Mouse (Mus musculus) midbrain, embryonic 15.5 days (tissue): Measurements from ENCODE around the gene Nin. TPM values are rescaled to one million over a fixed set of nuclear protein-coding genes. Genes with fewer than 3 reads are reported as not detected.
A peak's percentile ranks its signal among the peaks of the same experiment; 100 is the strongest.

Source experiments
- ATAC-seq: fragments of 200-750 bp; cut with Nextera tagmentation; replicated peaks from 2 replicates; pipeline ENCODE4 v1.8.0; 2017; ENCODE audit warnings: moderate TSS enrichment
- H3K27ac ChIP-seq: fragments of 300-500 bp; sonication (generic); 2 replicates; pipeline ENCODE4 v1.5.1; 2015; ENCODE audit warnings: mild to moderate bottlenecking, inconsistent platforms
- H3K27me3 ChIP-seq: fragments of 300-500 bp; sonication (generic); replicated peaks from 2 replicates; pipeline ENCODE4 v1.6.1; 2015; ENCODE audit warnings: inconsistent platforms
- H3K36me3 ChIP-seq: fragments of 300-500 bp; sonication (generic); replicated peaks from 2 replicates; pipeline ENCODE4 v1.6.1; 2015; ENCODE audit warnings: inconsistent platforms
- H3K4me1 ChIP-seq: fragments of 300-500 bp; sonication (generic); 2 replicates; pipeline ENCODE4 v1.6.1; 2015; ENCODE audit warnings: inconsistent platforms
- H3K4me2 ChIP-seq: fragments of 300-500 bp; sonication (generic); 2 replicates; pipeline ENCODE4 v1.6.1; 2015; ENCODE audit warnings: inconsistent platforms, mild to moderate bottlenecking, moderate library complexity
- H3K4me3 ChIP-seq: fragments of 300-500 bp; sonication (generic); 2 replicates; pipeline ENCODE4 v1.5.1; 2015; ENCODE audit warnings: mild to moderate bottlenecking, inconsistent platforms
- H3K9ac ChIP-seq: fragments of 300-500 bp; sonication (generic); 2 replicates; pipeline ENCODE4 v1.6.1; 2015; ENCODE audit warnings: mild to moderate bottlenecking, inconsistent platforms
- H3K9me3 ChIP-seq: fragments of 300-500 bp; sonication (generic); 2 replicates; pipeline ENCODE4 v1.6.1; 2016; ENCODE audit warnings: inconsistent platforms
- WGBS: fragments of 180-500 bp; shearing (Covaris S2); methylation state at CpG from one replicate; pipeline ENCODE4 v1.1.7; 2015; ENCODE audit warnings: mixed read lengths; 5-methylcytosine and 5-hydroxymethylcytosine counted together
- polyA plus RNA-seq: library from polyadenylated mRNA; unstranded; fragments of >200 nt; fragmentation: Nextera tagmentation; extraction: Ambion mirVana; gene quantifications from 2 replicates; pipeline ENCODE4 v1.2.1, GENCODE M21; 2015

The Nin gene
- polyA plus RNA-seq, 1 experiment from 2014 or later = 15.9 TPM

- Histone ChIP-seq H3K9me3 (no peaks in the 10 kb centered on the region), H3K4me3 (no peak overlapping the region), H3K27ac (peak overlapping the region; percentile 53), H3K4me1 (peaks cover 39% of the 10 kb centered on the region), H3K36me3 (no peaks in the 10 kb centered on the region), H3K4me2 (no peak overlapping the region), H3K9ac (no peak overlapping the region), H3K27me3 (no peaks in the 10 kb centered on the region)
- 41% methylated on average over 7 of the region's 7 CpGs for WGBS
- ATAC-seq = peak; percentile 69
Measured at GRCm38 (mm10) chr12:70070888-70071287, 42.6 kb downstream of the Nin start.

GRCm38 (mm10) chr12:70070306-70070705 lies 43.2 kb downstream of the Nin start:
- H3K27ac ChIP-seq = peak overlapping the region; percentile 53
- peak; percentile 15; the same call in 1 of the 2 replicates for ATAC-seq
- WGBS = 21% methylated on average over 4 of the region's 4 CpGs

GRCm38 (mm10) chr12:70068647-70069257 lies 44.8 kb downstream of the Nin start:
- H3K4me1 ChIP-seq = peaks cover 39% of the 10 kb centered on the region
- no peak overlapping the region for H3K4me3 ChIP-seq
- H3K9ac ChIP-seq = no peak overlapping the region
- no peaks in the 10 kb centered on the region for H3K9me3 ChIP-seq
- H3K4me2 ChIP-seq = no peak overlapping the region
- no peaks in the 10 kb centered on the region for H3K36me3 ChIP-seq
- WGBS = 11% methylated on average over 6 of the region's 6 CpGs
- H3K27ac ChIP-seq = peak overlapping the region; percentile 42; the same call in 1 of the 2 replicates
- ATAC-seq = 0 out of 2 replicates have a peak, but pooled peaks have one; percentile 13
- H3K27me3 ChIP-seq = no peaks in the 10 kb centered on the region

More at GRCm38 (mm10) chr12:70070306-70070705, 43.2 kb downstream of the Nin start:
- H3K9me3 ChIP-seq = no peaks in the 10 kb centered on the region
- no peaks in the 10 kb centered on the region for H3K36me3 ChIP-seq
- no peak overlapping the region for H3K9ac ChIP-seq
- H3K4me1 ChIP-seq = peaks cover 39% of the 10 kb centered on the region
- H3K4me3 ChIP-seq = no peak overlapping the region
- H3K27me3 ChIP-seq = no peaks in the 10 kb centered on the region
- no peak overlapping the region for H3K4me2 ChIP-seq

DNA sequence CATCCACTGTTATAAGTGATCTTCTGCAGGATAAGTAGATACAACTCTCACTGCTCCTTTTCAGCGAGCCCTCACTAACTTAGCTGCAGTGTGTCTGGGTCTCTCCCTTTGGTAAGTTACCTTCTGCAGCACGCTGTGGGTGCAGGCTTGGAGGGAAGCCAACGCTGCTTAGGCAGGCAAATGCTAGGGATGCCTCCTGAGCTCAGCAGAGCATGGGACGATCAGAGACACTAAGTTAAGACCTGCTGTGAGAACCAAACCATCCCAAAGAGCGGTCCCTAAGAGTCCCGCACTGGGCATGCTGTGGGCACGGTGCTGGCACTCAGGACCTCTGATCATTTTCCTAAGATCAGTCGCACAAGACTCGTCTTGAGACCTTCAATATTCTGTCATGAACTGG lies 45.7 kb downstream of the Nin start:
- Histone ChIP-seq H3K36me3 (no peaks in the 10 kb centered on the region), H3K27ac (no peak overlapping the region), H3K4me3 (no peak overlapping the region), H3K27me3 (no peaks in the 10 kb centered on the region), H3K9me3 (no peaks in the 10 kb centered on the region), H3K4me1 (peaks cover 39% of the 10 kb centered on the region), H3K4me2 (no peak overlapping the region), H3K9ac (no peak overlapping the region)
- ATAC-seq = no peak
- WGBS = 44% methylated on average over 9 of the region's 9 CpGs

- no peaks in the 10 kb centered on the region for H3K4me1 ChIP-seq
- H3K27ac ChIP-seq = no peak overlapping the region
- ATAC-seq = no peak
- no peak overlapping the region for H3K9ac ChIP-seq
- no peak overlapping the region for H3K4me2 ChIP-seq
- 36% methylated on average over 3 of the region's 3 CpGs for WGBS
- H3K9me3 ChIP-seq = no peaks in the 10 kb centered on the region
- no peaks in the 10 kb centered on the region; the same call in 1 of the 2 replicates for H3K36me3 ChIP-seq
- no peak overlapping the region for H3K4me3 ChIP-seq
- H3K27me3 ChIP-seq = no peaks in the 10 kb centered on the region
Measured at GRCm38 (mm10) chr12:70062114-70062513, 51.4 kb downstream of the Nin start.

- ATAC-seq = no peak
- Histone ChIP-seq H3K36me3 (peaks cover 9% of the 10 kb centered on the region; the same call in 1 of the 2 replicates), H3K4me1 (no peaks in the 10 kb centered on the region), H3K27ac (no peak overlapping the region), H3K4me2 (no peak overlapping the region), H3K9me3 (no peaks in the 10 kb centered on the region), H3K27me3 (no peaks in the 10 kb centered on the region), H3K4me3 (no peak overlapping the region), H3K9ac (no peak overlapping the region)
- 72% methylated on average over 14 of the region's 14 CpGs for WGBS
Measured at GRCm38 (mm10) chr12:70058956-70059851, 54.3 kb downstream of the Nin start.

DNA sequence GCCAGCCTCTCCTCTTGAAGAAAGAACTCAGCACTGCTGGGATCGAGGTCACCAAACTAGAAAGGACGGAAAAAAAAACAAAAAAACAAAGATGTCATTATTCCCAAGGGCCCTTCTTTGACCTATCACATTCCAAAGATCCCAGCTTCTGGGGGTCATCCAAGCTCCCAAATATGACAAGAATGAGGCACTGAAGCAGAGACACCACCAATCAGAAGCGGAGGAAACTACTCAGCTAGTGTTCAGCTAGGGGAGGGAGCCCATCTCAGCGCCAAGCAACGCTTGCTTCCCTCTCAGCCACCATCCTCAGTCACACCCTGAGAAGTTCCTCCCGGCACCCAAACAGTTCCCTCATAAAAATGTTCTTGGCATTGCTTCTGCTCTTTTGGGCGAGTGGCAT lies 62.8 kb downstream of the Nin start:
- ATAC-seq = no peak
- no peaks in the 10 kb centered on the region for H3K27me3 ChIP-seq
- H3K4me3 ChIP-seq = no peak overlapping the region
- 73% methylated on average over 7 of the region's 7 CpGs for WGBS
- H3K27ac ChIP-seq = no peak overlapping the region
- no peak overlapping the region for H3K9ac ChIP-seq
- H3K4me2 ChIP-seq = no peak overlapping the region
- H3K4me1 ChIP-seq = no peaks in the 10 kb centered on the region
- no peaks in the 10 kb centered on the region for H3K9me3 ChIP-seq
- H3K36me3 ChIP-seq = peaks cover 31% of the 10 kb centered on the region

DNA sequence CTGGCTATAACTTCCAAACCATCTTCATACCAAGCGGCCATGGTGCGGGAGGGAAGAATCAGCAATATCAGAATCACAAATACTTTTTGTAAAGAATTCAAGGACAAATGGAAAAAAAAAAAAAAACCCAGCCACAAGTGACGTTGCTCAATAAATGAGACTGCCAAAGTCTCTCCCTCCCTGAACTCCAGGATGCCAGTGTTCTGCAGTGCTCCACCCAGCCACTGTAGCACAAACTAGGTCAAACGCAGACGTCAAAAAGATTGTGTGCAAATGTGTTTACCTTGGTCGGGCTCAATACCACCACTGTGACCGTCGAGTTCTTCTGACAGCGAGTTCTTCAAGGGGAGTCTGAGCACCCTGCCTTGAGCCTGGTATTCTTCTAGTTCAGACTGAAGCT lies 64.8 kb downstream of the Nin start:
- 85% methylated on average over 9 of the region's 9 CpGs for WGBS

GRCm38 (mm10) chr12:70047281-70047680 lies 66.2 kb downstream of the Nin start:
- H3K36me3 ChIP-seq = peaks cover 21% of the 10 kb centered on the region; the same call in 1 of the 2 replicates

More for the DNA sequence above, 64.8 kb downstream of the Nin start:
- no peak for ATAC-seq
- Histone ChIP-seq H3K9me3 (no peaks in the 10 kb centered on the region), H3K27ac (no peak overlapping the region), H3K4me1 (no peaks in the 10 kb centered on the region), H3K9ac (no peak overlapping the region), H3K4me3 (no peak overlapping the region), H3K4me2 (no peak overlapping the region), H3K36me3 (peaks cover 23% of the 10 kb centered on the region), H3K27me3 (no peaks in the 10 kb centered on the region)

DNA sequence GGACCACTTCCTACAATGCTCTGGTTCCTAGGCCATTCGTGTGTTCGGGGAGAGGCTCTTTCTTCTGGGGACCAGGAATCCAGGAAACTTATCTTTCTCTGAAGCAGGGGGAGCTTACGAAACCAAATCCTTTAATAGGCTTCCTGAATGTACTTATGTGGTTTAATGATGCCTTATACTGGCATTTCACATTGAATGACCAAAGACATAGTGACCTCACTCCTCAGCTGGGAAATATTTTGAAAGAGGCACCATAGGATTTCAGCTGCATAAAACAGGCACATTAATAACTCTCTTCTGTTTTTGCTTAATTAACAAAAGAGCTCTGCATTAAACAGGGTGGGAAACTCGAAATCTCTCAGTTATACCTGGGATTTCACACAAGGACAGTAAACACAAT lies 69.2 kb downstream of the Nin start:
- no peak overlapping the region for H3K4me3 ChIP-seq
- no peak overlapping the region for H3K9ac ChIP-seq
- ATAC-seq = no peak
- H3K4me2 ChIP-seq = no peak overlapping the region
- no peaks in the 10 kb centered on the region for H3K4me1 ChIP-seq
- 67% methylated on average over 4 of the region's 4 CpGs for WGBS
- no peaks in the 10 kb centered on the region for H3K27me3 ChIP-seq
- H3K36me3 ChIP-seq = 0 out of 2 replicates have a peak, but pooled peaks cover 25% of the 10 kb centered on the region
- no peak overlapping the region for H3K27ac ChIP-seq
- H3K9me3 ChIP-seq = no peaks in the 10 kb centered on the region

More at GRCm38 (mm10) chr12:70047281-70047680, 66.2 kb downstream of the Nin start:
- 89% methylated on average over 7 of the region's 7 CpGs for WGBS
- no peak overlapping the region for H3K4me3 ChIP-seq
- no peaks in the 10 kb centered on the region for H3K4me1 ChIP-seq
- H3K9me3 ChIP-seq = no peaks in the 10 kb centered on the region
- no peaks in the 10 kb centered on the region for H3K27me3 ChIP-seq
- H3K4me2 ChIP-seq = no peak overlapping the region
- no peak for ATAC-seq
- no peak overlapping the region for H3K27ac ChIP-seq
- no peak overlapping the region for H3K9ac ChIP-seq

GRCm38 (mm10) chr12:70043421-70043820 lies 70.1 kb downstream of the Nin start:
- no peaks in the 10 kb centered on the region for H3K27me3 ChIP-seq
- no peaks in the 10 kb centered on the region for H3K9me3 ChIP-seq
- no peak overlapping the region for H3K4me2 ChIP-seq
- WGBS = 90% methylated on average over 13 of the region's 13 CpGs
- no peak for ATAC-seq
- H3K4me3 ChIP-seq = no peak overlapping the region
- no peak overlapping the region for H3K9ac ChIP-seq
- no peaks in the 10 kb centered on the region for H3K4me1 ChIP-seq
- peaks cover 23% of the 10 kb centered on the region for H3K36me3 ChIP-seq
- no peak overlapping the region for H3K27ac ChIP-seq

DNA sequence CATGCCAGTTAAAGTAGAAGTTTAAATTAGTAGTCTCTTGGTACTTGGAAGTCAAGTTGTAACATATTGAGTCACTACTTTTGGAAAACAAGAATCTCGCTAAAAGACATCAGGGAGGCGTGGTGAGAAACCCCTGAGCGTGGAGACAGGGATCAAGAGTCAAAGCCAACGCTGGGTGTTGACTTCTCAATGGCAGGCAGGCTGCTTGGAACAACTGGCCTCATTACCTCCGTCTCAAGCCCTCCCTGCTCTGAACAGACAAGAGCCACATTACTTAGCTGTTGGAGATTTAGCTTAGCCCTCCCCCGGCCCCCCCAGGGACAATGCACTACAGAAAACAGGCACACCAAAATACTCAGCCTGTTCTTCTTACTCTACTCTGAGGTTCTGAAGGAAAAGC lies 72.5 kb downstream of the Nin start:
- no peak for ATAC-seq
- WGBS = 67% methylated on average over 6 of the region's 6 CpGs
- no peak overlapping the region for H3K27ac ChIP-seq

More for the DNA sequence above, 72.5 kb downstream of the Nin start:
- H3K4me1 ChIP-seq = no peaks in the 10 kb centered on the region
- H3K9me3 ChIP-seq = no peaks in the 10 kb centered on the region
- H3K4me3 ChIP-seq = no peak overlapping the region
- H3K27me3 ChIP-seq = no peaks in the 10 kb centered on the region
- peaks cover 22% of the 10 kb centered on the region for H3K36me3 ChIP-seq
- no peak overlapping the region for H3K4me2 ChIP-seq
- H3K9ac ChIP-seq = no peak overlapping the region
